Mouse (Mus musculus): Measurements from ENCODE around the gene Rerg.

- TF ChIP-seq CTCF (IDR thresholded peaks at IDR 0.05; ENCODE audit: extremely low read depth, insufficient read depth, low read length) = no peak
- TF ChIP-seq POLR2A (IDR thresholded peaks at IDR 0.05; ENCODE audit: extremely low read depth, insufficient read depth, low read length) = no peak
These were observed 145.8 kb downstream of the Rerg start for GRCm38 (mm10) chr6:137024541-137024940.

Measured in cortical plate, adult 2 months (tissue).